Mouse (Mus musculus) kidney, embryonic 16.5 days (tissue): ENCODE measurements around the gene Cdc40. TPM values are rescaled to one million over a fixed set of nuclear protein-coding genes. Genes with fewer than 3 reads are reported as not detected.

ENCODE experiments used
- ATAC-seq: fragments of 200-750 bp; cut with Nextera tagmentation; 2 replicates; pipeline ENCODE4 v1.8.0; 2017; ENCODE audit warnings: moderate TSS enrichment; ENCODE audit not compliant: low FRiP score, low TSS enrichment
- H3K27ac ChIP-seq: fragments of 300-500 bp; sonication (generic); 2 replicates; pipeline ENCODE4 v1.5.1; 2014; ENCODE audit warnings: low read length
- H3K27me3 ChIP-seq: fragments of 300-500 bp; sonication (generic); 2 replicates; pipeline ENCODE4 v1.6.1; 2014; ENCODE audit warnings: low read length, control low read depth, mixed read lengths; ENCODE audit not compliant: insufficient read depth
- H3K36me3 ChIP-seq: fragments of 300-500 bp; sonication (generic); 2 replicates; pipeline ENCODE4 v1.6.1; 2014; ENCODE audit warnings: low read length, control low read depth, mixed read lengths; ENCODE audit not compliant: insufficient read depth
- H3K4me1 ChIP-seq: fragments of 300-500 bp; sonication (generic); 2 replicates; pipeline ENCODE4 v1.6.1; 2014; ENCODE audit warnings: low read length, control low read depth, mixed read lengths; ENCODE audit not compliant: insufficient read depth
- H3K4me2 ChIP-seq: fragments of 300-500 bp; sonication (generic); replicated peaks from 2 replicates; pipeline ENCODE4 v1.6.1; 2014; ENCODE audit warnings: low read depth, low read length
- H3K4me3 ChIP-seq: fragments of 300-500 bp; sonication (generic); 2 replicates; pipeline ENCODE4 v1.5.1; 2014; ENCODE audit warnings: mild to moderate bottlenecking, low read length
- H3K9ac ChIP-seq: fragments of 300-500 bp; sonication (generic); replicated peaks from 2 replicates; pipeline ENCODE4 v1.6.1; 2014; ENCODE audit warnings: low read length
- H3K9me3 ChIP-seq: fragments of 300-500 bp; sonication (generic); 2 replicates; pipeline ENCODE4 v1.6.1; 2016; ENCODE audit warnings: low read length, control low read depth
- WGBS: fragments of 180-500 bp; shearing (Covaris S2); extraction: QIAGEN DNeasy Blood & Tissue Kit; methylation state at CpG from one replicate; pipeline ENCODE4 v1.1.7; 2014; 5-methylcytosine and 5-hydroxymethylcytosine counted together
- polyA plus RNA-seq: library from polyadenylated mRNA; unstranded; fragments of >200 nt; fragmentation: Nextera tagmentation; extraction: Ambion mirVana; gene quantifications from 2 replicates; pipeline ENCODE4 v1.2.1, GENCODE M21; 2015

Cdc40 gene
- 38.5 and 41.3 TPM in 2 replicates for polyA plus RNA-seq

- peak within 1 kb of the TSS; percentile 82 for H3K4me2 ChIP-seq
Observed at GRCm38 (mm10) chr10:40882831-40883643, at the start of gene Cdc40, which contains the start of gene Wasf1. Gene Cdc40, minus strand, starts transcription at chr10:40883311. Gene Wasf1, plus strand, starts transcription at chr10:40883475.

GRCm38 (mm10) chr10:40919464-40919863 lies 36.4 kb upstream of the Cdc40 start:
- ATAC-seq = no peak
- WGBS = 76% methylated on average over 6 of the region's 6 CpGs
- Histone ChIP-seq H3K27ac (no peak overlapping the region), H3K4me3 (no peak overlapping the region), H3K4me2 (no peak overlapping the region), H3K9ac (no peak overlapping the region), H3K9me3 (no peaks in the 10 kb centered on the region), H3K4me1 (no peaks in the 10 kb centered on the region), H3K36me3 (0 out of 2 replicates have a peak, but pooled peaks cover 4% of the 10 kb centered on the region), H3K27me3 (no peaks in the 10 kb centered on the region)

More at GRCm38 (mm10) chr10:40882831-40883643, at the start of gene Cdc40, which contains the start of gene Wasf1:
- Histone ChIP-seq H3K27me3 (no peaks in the 10 kb centered on the region), H3K36me3 (no peaks in the 10 kb centered on the region; the same call in 1 of the 2 replicates), H3K4me3 (peak within 1 kb of the TSS; percentile 97), H3K9ac (peak within 1 kb of the TSS; percentile 95), H3K4me1 (peaks cover 13% of the 10 kb centered on the region), H3K9me3 (no peaks in the 10 kb centered on the region), H3K27ac (peak within 1 kb of the TSS; percentile 92)
- ATAC-seq = peak; percentile 98
- WGBS = under 1% methylated on average over 44 of the region's 44 CpGs

- Histone ChIP-seq H3K36me3 (0 out of 2 replicates have a peak, but pooled peaks cover 4% of the 10 kb centered on the region), H3K4me3 (no peak overlapping the region), H3K9me3 (no peaks in the 10 kb centered on the region), H3K4me2 (no peak overlapping the region), H3K4me1 (no peaks in the 10 kb centered on the region), H3K27ac (no peak overlapping the region), H3K27me3 (no peaks in the 10 kb centered on the region), H3K9ac (no peak overlapping the region)
- ATAC-seq = no peak
- WGBS = 83% methylated on average over 8 of the region's 8 CpGs
Observed at GRCm38 (mm10) chr10:40918669-40919440, 35.7 kb upstream of the Cdc40 start.

GRCm38 (mm10) chr10:40915240-40915639 lies 32.1 kb upstream of the Cdc40 start:
- H3K9ac ChIP-seq = no peak overlapping the region

GRCm38 (mm10) chr10:40910811-40911210 lies 27.7 kb upstream of the Cdc40 start:
- no peak overlapping the region for H3K4me3 ChIP-seq
- no peak overlapping the region for H3K27ac ChIP-seq
- H3K36me3 ChIP-seq = no peaks in the 10 kb centered on the region
- no peak overlapping the region for H3K9ac ChIP-seq
- no peaks in the 10 kb centered on the region for H3K9me3 ChIP-seq
- H3K4me2 ChIP-seq = no peak overlapping the region
- 0 out of 2 replicates have a peak, but pooled peaks cover 3% of the 10 kb centered on the region for H3K4me1 ChIP-seq
- no peaks in the 10 kb centered on the region for H3K27me3 ChIP-seq
- 66% methylated on average over 2 of the region's 2 CpGs for whole genome bisulfite sequencing
- ATAC-seq = no peak

More at GRCm38 (mm10) chr10:40915240-40915639, 32.1 kb upstream of the Cdc40 start:
- 82% methylated on average over 2 of the region's 2 CpGs for WGBS
- no peak for ATAC-seq
- no peak overlapping the region for H3K4me2 ChIP-seq
- H3K4me3 ChIP-seq = no peak overlapping the region
- H3K36me3 ChIP-seq = no peaks in the 10 kb centered on the region
- no peaks in the 10 kb centered on the region for H3K9me3 ChIP-seq
- no peaks in the 10 kb centered on the region for H3K27me3 ChIP-seq
- H3K4me1 ChIP-seq = no peaks in the 10 kb centered on the region
- no peak overlapping the region for H3K27ac ChIP-seq

GRCm38 (mm10) chr10:40908580-40908979 lies 25.5 kb upstream of the Cdc40 start:
- ATAC-seq = no peak
- H3K27ac ChIP-seq = no peak overlapping the region
- no peak overlapping the region for H3K9ac ChIP-seq
- no peaks in the 10 kb centered on the region for H3K27me3 ChIP-seq
- no peaks in the 10 kb centered on the region for H3K36me3 ChIP-seq
- H3K4me3 ChIP-seq = no peak overlapping the region
- no peak overlapping the region for H3K4me2 ChIP-seq
- H3K4me1 ChIP-seq = 0 out of 2 replicates have a peak, but pooled peaks cover 3% of the 10 kb centered on the region
- no peaks in the 10 kb centered on the region for H3K9me3 ChIP-seq
- 38% methylated on average over 2 of the region's 2 CpGs for WGBS

GRCm38 (mm10) chr10:40906802-40907201 lies 23.7 kb upstream of the Cdc40 start:
- H3K9me3 ChIP-seq = no peaks in the 10 kb centered on the region
- WGBS = 59% methylated on average over 7 of the region's 7 CpGs
- no peak for ATAC-seq
- H3K4me3 ChIP-seq = no peak overlapping the region
- no peaks in the 10 kb centered on the region for H3K27me3 ChIP-seq
- no peak overlapping the region for H3K9ac ChIP-seq
- no peaks in the 10 kb centered on the region for H3K36me3 ChIP-seq
- H3K27ac ChIP-seq = no peak overlapping the region
- H3K4me2 ChIP-seq = no peak overlapping the region
- 0 out of 2 replicates have a peak, but pooled peaks cover 3% of the 10 kb centered on the region for H3K4me1 ChIP-seq

GRCm38 (mm10) chr10:40906131-40906530 lies 23.0 kb upstream of the Cdc40 start:
- H3K4me3 ChIP-seq = no peak overlapping the region
- no peaks in the 10 kb centered on the region for H3K36me3 ChIP-seq
- no peaks in the 10 kb centered on the region for H3K27me3 ChIP-seq
- WGBS = 74% methylated on average over 1 of the region's 1 CpGs
- H3K4me2 ChIP-seq = no peak overlapping the region
- H3K27ac ChIP-seq = no peak overlapping the region
- H3K4me1 ChIP-seq = 0 out of 2 replicates have a peak, but pooled peaks cover 3% of the 10 kb centered on the region
- no peak overlapping the region for H3K9ac ChIP-seq
- no peak for ATAC-seq
- H3K9me3 ChIP-seq = no peaks in the 10 kb centered on the region

- Histone ChIP-seq H3K36me3 (no peaks in the 10 kb centered on the region), H3K4me2 (no peak overlapping the region), H3K27me3 (no peaks in the 10 kb centered on the region), H3K4me1 (0 out of 2 replicates have a peak, but pooled peaks cover 3% of the 10 kb centered on the region), H3K9ac (no peak overlapping the region), H3K9me3 (no peaks in the 10 kb centered on the region), H3K4me3 (no peak overlapping the region), H3K27ac (no peak overlapping the region)
- 90% methylated on average over 4 of the region's 4 CpGs for WGBS
- no peak for ATAC-seq
Observed at GRCm38 (mm10) chr10:40901786-40902185, 18.7 kb upstream of the Cdc40 start.
